Mouse (Mus musculus) right cerebral cortex, postnatal 36 days (tissue): ENCODE measurements at regions not wholly inside any gene's neighbourhood (a gene's known extent, or its start where the extent isn't known, plus 50 kb on each side); places are given as distances from the start of the nearest gene placed in this dataset.
A peak's percentile ranks its signal among the peaks of the same experiment; 100 is the strongest.

ENCODE experiments used
- DNase-seq, 2 experiments: peaks; one replicate each; pipeline ENCODE4 v3.0.0; 2022; ENCODE audit warnings: low spot score in 2 of 2, mixed read lengths in 1 of 2

GRCm38 (mm10) chr11:45533402-45534056, 318.3 kb upstream of the Clint1 start:
- DNase-seq, result no peak

- DNase-seq, result no peak
These were observed 316.3 kb upstream of the Clint1 start for GRCm38 (mm10) chr11:45535501-45536025.

- no peak for DNase-seq
These were observed 313.8 kb upstream of the Clint1 start for GRCm38 (mm10) chr11:45538011-45538410.

GRCm38 (mm10) chr11:45539459-45539858, 312.4 kb upstream of the Clint1 start:
- DNase-seq, result peak; percentile 47 to 60

GRCm38 (mm10) chr11:45544531-45544930, 307.3 kb upstream of the Clint1 start:
- no peak for DNase-seq

GRCm38 (mm10) chr11:45545896-45546626, 305.8 kb upstream of the Clint1 start:
- no peak for DNase-seq

- no peak for DNase-seq
These were observed 305.0 kb upstream of the Clint1 start for GRCm38 (mm10) chr11:45546861-45547260.

- no peak for DNase-seq
These were observed 301.5 kb upstream of the Clint1 start for GRCm38 (mm10) chr11:45550376-45550775.

GRCm38 (mm10) chr11:45577469-45578154, 274.2 kb upstream of the Clint1 start:
- DNase-seq, result no peak

- no peak for DNase-seq
These were observed 259.5 kb upstream of the Clint1 start for GRCm38 (mm10) chr11:45592335-45592734.

- DNase-seq, result no peak
These were observed 258.8 kb upstream of the Clint1 start for GRCm38 (mm10) chr11:45592890-45593642.

GRCm38 (mm10) chr11:45595372-45595771, 256.5 kb upstream of the Clint1 start:
- peak in 1 of 2 experiments; percentile 8 for DNase-seq

GRCm38 (mm10) chr11:45621824-45622223, 230.0 kb upstream of the Clint1 start:
- no peak for DNase-seq

GRCm38 (mm10) chr11:45622701-45623100, 229.2 kb upstream of the Clint1 start:
- DNase-seq, result no peak

- peak in 1 of 2 experiments; percentile 30 for DNase-seq
These were observed 227.6 kb upstream of the Clint1 start for GRCm38 (mm10) chr11:45624233-45624632.

GRCm38 (mm10) chr11:45629250-45629649, 222.6 kb upstream of the Clint1 start:
- DNase-seq, result no peak

- no peak for DNase-seq
These were observed 217.2 kb upstream of the Clint1 start for GRCm38 (mm10) chr11:45634535-45635235.

GRCm38 (mm10) chr11:45635896-45636295, 216.0 kb upstream of the Clint1 start:
- DNase-seq, result no peak

GRCm38 (mm10) chr11:45639236-45639635, 212.6 kb upstream of the Clint1 start:
- DNase-seq, result no peak

GRCm38 (mm10) chr11:45642142-45642756, 209.6 kb upstream of the Clint1 start:
- peak in 1 of 2 experiments; percentile 10 for DNase-seq
